Mouse (Mus musculus): ENCODE data around the gene Baz2a.
"Not testable (repeated sequence)": the region's sequence is repeated elsewhere in the genome, so short reads cannot be mapped to it uniquely, and the experiment has no call there.

Gene Baz2a

GRCm38 (mm10) chr10:128082477-128082808, 8.9 kb upstream of the Baz2a start:
- DNase-seq, result no peak

- DNase-seq, result peak; percentile 99
These were observed 8.4 kb upstream of the Baz2a start, which contains the start of gene Atp5b for GRCm38 (mm10) chr10:128082880-128083421. Gene Atp5b (plus strand): TSS chr10:128083273.

DNA sequence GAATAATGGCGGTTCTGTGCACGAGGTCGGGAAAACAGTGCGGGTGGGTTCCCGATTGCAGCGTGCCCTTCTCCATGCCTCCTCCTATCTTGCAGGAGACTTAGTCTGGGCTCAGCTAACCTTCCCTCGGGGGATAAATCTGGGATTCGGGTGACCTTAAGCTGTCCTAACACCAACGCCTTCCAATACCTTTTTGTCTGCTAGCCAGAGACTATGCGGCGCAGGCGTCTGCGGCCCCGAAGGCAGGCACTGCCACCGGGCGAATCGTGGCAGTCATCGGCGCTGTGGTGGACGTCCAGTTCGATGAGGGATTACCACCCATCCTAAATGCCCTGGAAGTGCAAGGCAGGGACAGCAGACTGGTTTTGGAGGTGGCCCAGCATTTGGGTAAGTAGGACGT, 7.7 kb upstream of the Baz2a start:
- DNase-seq, result peak; percentile 28

DNA sequence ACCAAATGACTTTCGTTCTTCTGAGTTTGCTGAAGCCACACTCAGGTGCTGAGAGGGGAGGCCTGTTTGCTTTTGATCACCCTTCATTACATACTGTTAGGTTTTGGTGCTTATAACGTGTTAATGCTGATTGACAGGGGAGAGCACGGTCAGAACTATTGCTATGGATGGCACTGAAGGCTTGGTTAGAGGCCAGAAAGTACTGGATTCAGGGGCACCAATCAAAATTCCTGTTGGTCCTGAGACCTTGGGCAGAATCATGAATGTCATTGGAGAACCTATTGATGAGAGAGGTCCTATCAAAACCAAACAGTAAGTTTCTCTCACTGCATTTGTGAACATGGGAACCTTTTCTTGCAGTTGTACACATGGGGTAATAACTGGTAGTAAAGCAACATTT, 7.2 kb upstream of the Baz2a start:
- DNase-seq, result no peak

DNA sequence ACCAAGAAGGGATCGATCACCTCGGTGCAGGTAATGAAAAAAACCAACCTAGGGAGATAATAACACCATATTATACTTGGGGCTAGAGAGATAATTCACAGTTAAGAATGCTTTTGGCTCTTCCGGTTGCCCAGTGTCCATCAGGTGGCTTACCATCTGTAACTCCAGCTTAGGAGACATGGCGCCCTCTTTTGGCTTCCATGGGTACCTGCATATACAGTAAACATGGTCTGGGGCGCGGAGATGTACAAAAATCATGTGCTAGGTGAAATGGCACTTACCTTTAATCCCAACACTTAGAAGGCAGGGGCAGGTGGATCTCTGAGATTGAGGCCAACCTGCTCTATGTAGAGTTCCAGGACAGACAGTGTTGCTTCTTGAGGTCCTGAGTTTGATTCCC, 5.0 kb upstream of the Baz2a start:
- DNase-seq, result no peak

DNA sequence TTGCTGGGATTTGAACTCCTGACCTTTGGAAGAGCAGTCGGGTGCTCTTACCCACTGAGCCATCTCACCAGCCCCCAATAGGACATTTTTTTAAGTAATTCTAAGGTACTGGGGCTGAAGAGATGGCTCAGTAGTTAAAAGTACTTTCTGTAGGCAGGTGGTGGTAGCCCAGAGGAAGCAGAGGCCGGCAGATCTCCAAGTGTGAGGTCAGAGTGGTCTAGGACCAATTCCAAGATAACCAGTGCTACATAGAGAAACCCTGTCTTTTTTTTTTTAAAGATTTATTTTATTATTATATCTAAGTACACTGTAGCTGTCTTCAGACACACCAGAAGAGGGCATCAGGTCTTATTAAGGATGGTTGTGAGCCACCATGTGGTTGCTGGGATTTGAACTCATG, 4.2 kb upstream of the Baz2a start:
- not testable (repeated sequence) for DNase-seq

DNA sequence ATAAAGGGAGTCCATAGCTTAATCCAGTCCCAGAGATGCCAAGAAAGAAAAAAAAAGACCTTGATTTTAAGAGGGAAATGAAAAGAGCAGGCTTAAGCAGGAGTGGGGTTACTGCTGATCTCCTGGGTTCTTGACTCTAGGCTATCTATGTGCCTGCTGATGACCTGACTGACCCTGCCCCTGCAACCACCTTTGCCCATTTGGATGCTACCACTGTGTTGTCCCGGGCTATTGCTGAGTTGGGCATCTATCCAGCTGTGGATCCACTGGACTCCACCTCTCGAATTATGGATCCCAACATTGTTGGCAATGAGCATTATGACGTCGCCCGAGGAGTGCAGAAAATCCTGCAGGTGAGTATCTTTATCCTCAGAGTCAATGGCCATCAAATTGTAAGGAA, 3.2 kb upstream of the Baz2a start:
- no peak for DNase-seq

GRCm38 (mm10) chr10:128089842-128090241, 1.5 kb upstream of the Baz2a start:
- DNase-seq, result no peak

- DNase-seq, result peak; percentile 83
These were observed 470 bp upstream of the Baz2a start for GRCm38 (mm10) chr10:128090651-128091563.

GRCm38 (mm10) chr10:128092506-128093495, 1.4 kb downstream of the Baz2a start:
- peak; percentile 67 for DNase-seq

DNA sequence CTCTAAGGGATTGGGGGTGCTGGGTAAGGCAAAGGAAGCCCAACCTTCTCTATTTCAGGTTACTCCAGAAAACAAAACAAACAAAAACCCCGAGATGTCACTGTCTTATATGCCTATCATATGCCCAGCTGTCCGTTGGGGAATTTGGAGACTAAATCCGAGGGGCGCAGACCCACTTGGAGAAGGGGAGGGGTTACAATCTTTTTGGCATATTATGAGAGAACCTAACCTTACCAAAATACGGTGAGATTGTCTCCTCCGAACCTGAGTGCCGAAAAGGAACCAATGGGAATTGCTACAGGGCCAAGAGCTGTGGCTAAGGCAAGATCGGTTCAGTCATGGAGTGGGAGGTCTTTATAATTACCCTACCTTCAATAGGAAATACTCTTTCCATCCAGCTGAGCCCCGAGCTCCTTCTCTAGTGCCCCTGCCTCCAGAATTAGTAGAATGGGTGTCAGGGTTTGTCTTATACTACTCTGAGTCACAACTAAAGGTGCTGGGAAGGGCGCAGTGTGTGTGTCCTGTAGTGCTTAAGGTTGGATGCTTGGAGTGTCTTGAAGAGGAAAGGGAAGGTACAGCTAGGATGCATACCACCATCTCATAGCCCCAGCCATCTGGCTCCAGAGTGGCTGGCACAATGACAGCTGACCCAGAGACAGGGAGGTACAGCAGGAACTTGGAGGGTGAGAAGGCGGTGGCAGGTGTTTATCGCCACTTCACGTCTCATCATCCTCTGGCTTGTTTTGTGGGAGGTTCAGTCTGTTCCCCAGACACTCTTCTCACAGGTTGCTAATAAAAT, 2.3 kb downstream of the Baz2a start:
- DNase-seq, result peak; percentile 19

DNA sequence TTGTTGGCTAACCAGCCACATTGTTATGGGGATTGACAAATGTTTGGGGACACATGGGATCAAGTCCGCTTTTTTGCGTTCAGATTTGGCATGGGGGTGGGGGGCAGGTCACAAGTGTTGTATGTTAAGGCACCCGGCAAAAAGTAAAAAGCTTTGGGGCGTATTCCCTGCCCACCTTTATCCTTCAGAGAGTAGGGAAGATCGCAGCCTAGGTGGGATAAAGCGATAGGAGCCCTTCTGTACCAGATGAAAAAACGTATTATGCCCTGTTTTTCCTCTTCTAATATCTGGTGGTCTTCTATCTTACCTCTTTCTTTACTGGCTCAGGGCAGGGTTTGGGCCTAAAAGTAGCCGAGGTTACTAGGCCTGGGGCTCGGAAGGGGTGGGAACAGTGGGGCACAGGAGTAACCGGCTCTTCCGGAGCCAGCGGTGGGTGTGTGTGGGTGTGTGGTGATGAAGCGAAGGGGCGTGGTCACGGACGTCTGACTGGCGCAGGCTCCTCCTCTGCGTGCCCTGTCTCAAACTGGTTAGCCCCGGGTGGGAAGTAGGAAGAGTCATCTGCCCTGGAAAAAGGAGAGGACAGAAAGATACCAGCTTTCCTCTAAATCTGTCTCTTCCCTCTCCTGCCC, 3.1 kb downstream of the Baz2a start:
- peak; percentile 86 for DNase-seq

DNA sequence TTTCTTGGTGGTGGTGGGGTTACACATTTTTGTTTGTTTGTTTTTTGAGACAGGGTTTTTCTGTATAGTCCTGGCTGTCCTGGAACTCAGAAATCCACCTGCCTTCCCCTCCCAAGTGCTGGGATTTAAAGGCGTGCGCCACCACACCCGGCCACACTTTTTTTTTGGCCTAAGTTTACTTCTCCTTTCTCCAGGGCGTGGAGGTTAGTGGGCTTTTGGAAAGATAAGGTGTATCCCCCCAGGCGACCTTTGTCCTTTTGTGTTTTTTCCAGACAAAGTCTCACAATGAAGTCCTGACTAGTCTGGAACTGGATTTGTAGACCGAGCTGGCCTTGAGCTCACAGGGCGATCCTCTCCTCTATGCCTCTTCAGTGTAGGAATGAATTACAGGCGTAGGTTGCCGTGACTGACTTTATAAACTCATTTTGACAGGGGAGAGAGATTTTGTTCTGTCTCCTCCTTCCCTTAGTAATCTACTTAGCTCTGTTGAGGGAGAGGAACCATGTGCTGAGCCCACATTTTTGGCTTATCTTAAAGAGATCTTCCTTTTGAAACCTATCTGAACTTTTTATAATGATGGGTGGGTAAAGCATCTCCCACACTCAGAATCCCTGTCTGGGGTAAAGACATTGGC, 3.7 kb downstream of the Baz2a start:
- DNase-seq, result no peak

DNA sequence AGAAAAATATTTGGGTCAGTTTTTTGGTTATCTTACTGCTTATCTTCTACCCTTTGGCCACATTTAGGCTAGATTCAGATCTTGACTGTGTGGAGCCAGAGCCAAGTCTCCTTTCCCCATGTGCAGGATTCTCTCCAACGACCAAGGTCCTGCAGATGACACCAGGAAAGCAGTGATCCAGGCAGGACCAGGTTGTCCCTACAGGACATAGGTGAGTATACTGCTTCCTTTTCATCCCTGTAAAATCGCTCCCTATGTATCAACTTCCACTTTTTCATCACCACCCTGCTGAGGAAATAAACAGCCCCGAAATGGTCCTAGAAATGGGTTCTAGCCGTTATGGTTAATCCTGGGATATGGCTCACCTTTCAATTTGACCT, 4.9 kb downstream of the Baz2a start:
- DNase-seq, result no peak

DNA sequence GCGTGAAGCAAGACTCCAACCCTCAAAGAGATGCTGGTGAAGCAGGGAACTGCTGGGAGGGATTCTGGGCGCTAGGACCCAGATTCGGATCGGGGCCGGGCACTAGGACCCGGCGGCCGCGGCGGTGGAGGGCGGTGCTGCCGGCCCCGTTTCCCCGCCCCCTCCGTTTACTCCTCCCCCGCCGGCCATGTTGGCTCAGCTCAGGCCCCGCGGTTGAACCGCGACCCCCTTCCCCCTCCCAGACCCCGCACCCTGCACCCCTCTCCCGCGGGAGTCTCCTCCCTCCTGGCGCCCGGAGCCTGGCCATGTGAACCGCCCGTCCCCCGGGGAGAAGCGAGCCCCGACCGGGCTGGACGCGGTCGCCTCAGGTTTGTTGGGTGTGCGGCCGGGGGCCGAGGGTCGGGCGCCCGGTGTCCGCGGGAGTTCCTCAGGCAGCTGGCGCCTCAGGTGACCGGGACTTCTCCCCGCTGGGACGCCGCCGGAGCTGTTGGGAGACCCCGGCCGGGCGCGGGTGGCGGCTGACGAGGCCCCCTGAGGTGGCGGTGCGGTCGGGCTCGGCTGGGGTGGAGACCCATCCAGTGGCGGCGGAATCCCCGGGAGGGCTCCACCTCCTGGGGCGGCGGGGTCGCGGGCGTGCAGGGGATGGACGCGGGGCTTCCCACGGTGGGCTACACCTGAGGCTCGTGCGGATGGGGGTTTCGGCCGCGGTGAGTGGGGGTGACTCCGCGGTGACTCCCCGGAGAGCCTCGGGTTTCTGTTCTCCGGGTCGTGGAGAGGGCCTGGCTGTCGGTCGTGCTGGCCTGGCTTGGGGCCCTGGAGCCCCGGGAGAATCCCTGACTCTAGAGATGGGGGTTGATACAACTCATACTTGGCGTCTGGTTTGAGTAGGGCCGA, 5.6 kb downstream of the Baz2a start:
- DNase-seq, result peak; percentile 79

DNA sequence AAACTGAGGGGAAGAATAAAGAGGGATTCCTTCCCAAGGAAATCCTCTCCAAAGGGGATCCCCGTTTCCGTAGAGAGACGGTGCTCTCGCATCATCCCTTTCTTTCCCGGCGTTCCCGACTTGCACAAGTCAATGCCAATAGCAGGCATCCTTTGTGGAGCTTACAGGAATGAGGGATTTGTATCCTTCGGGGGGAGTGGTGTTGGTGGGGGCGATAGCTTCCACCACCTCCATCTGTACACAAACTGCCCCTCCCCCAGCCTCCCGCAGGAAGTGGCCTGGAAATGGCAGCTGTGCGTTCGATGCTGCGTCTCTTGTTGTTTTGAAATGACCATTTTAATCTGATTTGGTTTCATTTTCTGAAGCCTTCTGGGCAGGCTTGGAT, 6.2 kb downstream of the Baz2a start:
- DNase-seq, result peak; percentile 48

DNA sequence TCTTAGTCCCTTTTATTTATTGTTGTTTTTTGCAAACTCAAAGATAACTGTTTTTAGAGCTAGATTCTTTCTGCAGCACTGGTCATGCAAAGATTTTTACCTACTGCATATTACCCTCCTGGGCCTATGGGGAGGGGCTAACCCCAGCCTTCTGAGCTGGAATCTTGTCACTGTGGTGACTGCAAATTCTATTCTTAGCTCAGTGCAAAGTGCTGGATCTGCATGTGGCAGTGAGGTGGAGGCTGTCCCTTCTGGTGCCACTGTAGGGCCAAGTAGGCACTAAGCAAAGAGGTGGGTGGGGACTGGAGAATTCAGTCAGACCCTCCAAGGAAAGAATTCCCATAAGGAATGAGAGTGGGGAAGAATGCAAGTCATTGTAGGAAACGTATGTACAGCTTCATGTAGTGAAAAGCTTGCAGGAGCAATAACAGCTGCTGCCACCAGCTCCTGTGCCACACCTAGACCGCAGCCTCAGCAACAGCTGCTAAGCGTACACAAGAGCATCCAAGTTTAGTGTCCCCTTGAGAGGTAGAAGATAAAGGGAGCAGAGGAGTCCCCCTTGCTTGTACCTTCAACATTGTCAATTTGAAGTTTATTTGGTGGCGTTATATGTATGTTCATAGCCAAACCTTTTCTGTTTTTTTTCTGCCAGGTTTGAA, 18.9 kb downstream of the Baz2a start:
- DNase-seq, result no peak

DNA sequence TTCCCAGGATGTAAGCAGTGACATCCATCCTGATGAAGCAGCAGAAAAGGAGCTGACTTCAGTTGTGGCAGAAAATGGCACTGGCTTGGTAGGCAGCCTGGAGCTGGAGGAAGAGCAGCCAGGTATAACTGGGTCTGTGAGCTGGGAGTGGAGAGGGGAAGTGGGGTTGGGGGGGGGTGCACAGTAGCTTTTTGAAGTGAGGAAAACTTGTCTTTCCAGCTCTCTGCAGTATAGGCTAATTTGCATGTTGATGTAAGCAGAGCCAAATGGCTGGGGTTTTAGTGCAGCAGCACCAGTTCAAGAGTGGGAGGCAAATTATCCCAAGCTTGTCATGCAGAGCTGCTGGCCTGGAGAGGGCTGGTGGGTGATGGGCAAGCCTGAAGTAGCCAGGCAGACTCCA, 19.9 kb downstream of the Baz2a start:
- DNase-seq, result no peak

DNA sequence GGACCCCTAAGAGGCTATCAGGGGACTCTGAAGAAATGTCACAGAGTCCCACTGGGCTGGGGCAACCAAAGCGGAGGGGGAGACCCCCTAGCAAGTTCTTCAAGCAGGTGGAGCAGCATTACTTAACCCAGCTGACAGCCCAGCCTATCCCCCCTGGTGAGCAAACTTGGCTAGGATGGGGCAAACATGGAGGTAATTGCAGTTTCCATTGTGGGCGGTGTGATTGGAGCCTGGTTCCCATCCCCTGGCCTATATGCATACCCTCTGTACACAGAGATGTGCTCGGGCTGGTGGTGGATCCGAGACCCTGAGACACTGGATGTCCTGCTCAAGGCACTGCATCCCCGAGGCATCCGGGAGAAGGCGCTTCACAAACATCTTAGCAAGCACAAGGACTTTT, 32.5 kb downstream of the Baz2a start:
- no peak for DNase-seq

DNA sequence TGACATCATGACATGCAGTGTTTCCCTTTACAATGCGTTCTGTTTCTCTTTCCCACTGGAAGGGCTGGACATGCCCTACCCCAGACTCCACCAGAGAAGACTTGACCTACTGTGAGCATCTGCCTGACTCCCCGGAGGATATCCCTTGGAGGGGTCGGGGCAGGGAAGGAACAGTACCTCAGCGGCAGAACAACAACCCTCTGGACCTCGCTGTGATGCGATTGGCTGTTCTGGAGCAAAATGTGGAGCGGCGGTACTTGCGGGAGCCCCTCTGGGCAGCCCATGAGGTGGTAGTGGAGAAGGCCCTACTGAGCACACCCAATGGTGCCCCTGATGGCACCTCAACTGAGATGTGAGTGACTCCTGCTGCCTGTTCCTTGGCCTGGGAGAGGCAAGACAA, 33.5 kb downstream of the Baz2a start:
- DNase-seq, result no peak

Data from layer of hippocampus, adult 9-11 months (tissue).